Mouse (Mus musculus) small intestine, adult 2 months (tissue): ENCODE measurements around the gene Cd200r4. TPM values are rescaled to one million over a fixed set of nuclear protein-coding genes. Genes with fewer than 3 reads are reported as not detected.

Experiments
- H3K27ac ChIP-seq: fragments of 200-500 bp; 2 replicates; pipeline ENCODE4 v1.5.1; 2012; ENCODE audit warnings: low read depth, low read length, control low read depth, inconsistent platforms; ENCODE audit not compliant: insufficient read depth
- H3K27me3 ChIP-seq: fragments of 200-500 bp; 2 replicates; pipeline ENCODE4 v1.6.1; 2012; ENCODE audit warnings: mild to moderate bottlenecking, moderate library complexity, low read length, inconsistent platforms; ENCODE audit not compliant: control insufficient read depth, insufficient read depth
- H3K36me3 ChIP-seq: fragments of 200-500 bp; 2 replicates; pipeline ENCODE4 v1.6.1; 2012; ENCODE audit warnings: mild to moderate bottlenecking, low read length, control low read depth, inconsistent platforms; ENCODE audit not compliant: control insufficient read depth, insufficient read depth
- H3K4me1 ChIP-seq: fragments of 200-500 bp; 2 replicates; pipeline ENCODE4 v1.6.1; 2012; ENCODE audit warnings: low read length, inconsistent platforms, mixed read lengths; ENCODE audit not compliant: control insufficient read depth, insufficient read depth, insufficient read length
- H3K4me3 ChIP-seq: fragments of 200-500 bp; 2 replicates; pipeline ENCODE4 v1.5.1; 2012; ENCODE audit warnings: low read depth, mild to moderate bottlenecking, control low read depth, inconsistent platforms, low read length, moderate library complexity
- CTCF ChIP-seq: fragments of 200-500 bp; IDR thresholded peaks from 2 replicates; pipeline ENCODE4 v1.5.1; 2012; ENCODE audit warnings: low read depth, mild to moderate bottlenecking, control low read depth, inconsistent platforms, low read length, moderate library complexity, mixed read lengths; ENCODE audit not compliant: insufficient replicate concordance, insufficient read length; ENCODE audit errors: extremely low read depth
- POLR2A ChIP-seq: fragments of 200-500 bp; IDR thresholded peaks from 2 replicates; pipeline ENCODE4 v1.6.1; 2012; ENCODE audit warnings: low read depth, mild to moderate bottlenecking, control low read depth, inconsistent platforms, low read length, moderate library complexity
- WGBS: fragments of 180-500 bp; shearing (Covaris S2); methylation state at CpG from one replicate; pipeline ENCODE4 v1.1.7; 2018; 5-methylcytosine and 5-hydroxymethylcytosine counted together
- polyA plus RNA-seq: library from polyadenylated mRNA; depleted of rRNA; stranded (reverse); fragments of >200 nt; gene quantifications from 2 replicates; pipeline ENCODE4 v1.2.3, GENCODE M21; 2012; rRNA removed

Cd200r4 gene
- polyA plus RNA-seq, 1 experiment, result 1.3 TPM

- H3K27ac ChIP-seq, result no peak overlapping the region
- H3K4me3 ChIP-seq, result no peak overlapping the region
- no peaks in the 10 kb centered on the region for H3K36me3 ChIP-seq
- no peak for TF ChIP-seq POLR2A
- no peak for TF ChIP-seq CTCF
- 20% methylated on average over 1 of the region's 1 CpGs for WGBS
- no peaks in the 10 kb centered on the region for H3K27me3 ChIP-seq
- H3K4me1 ChIP-seq, result no peaks in the 10 kb centered on the region
These were observed 63.6 kb downstream of the Cd200r4 start for GRCm38 (mm10) chr16:44875178-44875577.

- Histone ChIP-seq H3K27ac (no peak overlapping the region), H3K36me3 (no peaks in the 10 kb centered on the region), H3K4me3 (no peak overlapping the region), H3K27me3 (no peaks in the 10 kb centered on the region), H3K4me1 (no peaks in the 10 kb centered on the region)
- 53% methylated on average over 5 of the region's 5 CpGs for WGBS
- TF ChIP-seq POLR2A (no peak), CTCF (no peak)
These were observed 65.1 kb downstream of the Cd200r4 start for GRCm38 (mm10) chr16:44876625-44877024.

DNA sequence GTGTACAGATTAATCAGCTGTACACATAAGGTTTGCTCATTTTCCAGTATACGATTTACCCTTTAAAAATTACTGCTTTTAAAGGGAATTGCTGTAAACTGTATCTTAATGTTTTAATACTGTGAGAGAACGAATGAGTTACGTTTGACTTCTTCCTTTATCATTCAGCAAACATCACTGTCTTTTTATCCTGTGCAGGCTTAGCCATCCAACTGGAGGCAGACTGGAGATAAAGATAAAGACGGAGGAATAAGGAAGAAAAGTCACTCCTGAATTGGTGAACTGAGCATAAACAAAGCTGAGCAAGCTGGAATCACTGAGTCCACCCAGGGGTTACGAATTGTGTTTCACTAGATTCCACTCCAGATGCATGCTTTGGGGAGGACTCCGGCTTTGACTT lies 66.1 kb downstream of the Cd200r4 start:
- no peak for TF ChIP-seq POLR2A
- no peak for TF ChIP-seq CTCF
- H3K4me1 ChIP-seq, result no peaks in the 10 kb centered on the region
- H3K27me3 ChIP-seq, result no peaks in the 10 kb centered on the region
- no peaks in the 10 kb centered on the region for H3K36me3 ChIP-seq
- H3K27ac ChIP-seq, result no peak overlapping the region
- WGBS, result 68% methylated on average over 6 of the region's 6 CpGs
- no peak overlapping the region for H3K4me3 ChIP-seq

Other genes with a start within 250 kb of the Cd200r4 start
- gene Nepro, start 87.4 kb upstream of the Cd200r4 start, polyA plus RNA-seq, result 1.3 and 2.1 TPM in 2 replicates
- gene Gtpbp8, start 65.4 kb upstream of the Cd200r4 start, polyA plus RNA-seq, result 1.7 and 6.1 TPM in 2 replicates
- 0.68 and 1.0 TPM in 2 replicates for gene Cd200r1, start 46.0 kb upstream of the Cd200r4 start, polyA plus RNA-seq
- 0.14 and 0.23 TPM in 2 replicates for gene Cd200r2, start 55.4 kb downstream of the Cd200r4 start, polyA plus RNA-seq
- not detected in 2 replicates for gene Cd200r3, start 131.9 kb downstream of the Cd200r4 start, polyA plus RNA-seq